Mouse (Mus musculus) gastrocnemius, postnatal 4 days (tissue): ENCODE results near the gene Kat5. TPM values are rescaled to one million over a fixed set of nuclear protein-coding genes. Genes with fewer than 3 reads are reported as not detected.

Experiments
- DNase-seq, 2 experiments: peaks; one replicate each; pipeline ENCODE4 v3.0.0; 2021 to 2022; ENCODE audit warnings: low spot score in 2 of 2, mixed read lengths in 2 of 2
- total RNA-seq, 2 experiments: library from RNA; stranded (reverse); gene quantifications; 2 replicates each; pipeline ENCODE4 v1.2.3; 2021

Gene Kat5
- total RNA-seq, 2 experiments from 2014 or later = 50.1 to 54.4 TPM

DNA sequence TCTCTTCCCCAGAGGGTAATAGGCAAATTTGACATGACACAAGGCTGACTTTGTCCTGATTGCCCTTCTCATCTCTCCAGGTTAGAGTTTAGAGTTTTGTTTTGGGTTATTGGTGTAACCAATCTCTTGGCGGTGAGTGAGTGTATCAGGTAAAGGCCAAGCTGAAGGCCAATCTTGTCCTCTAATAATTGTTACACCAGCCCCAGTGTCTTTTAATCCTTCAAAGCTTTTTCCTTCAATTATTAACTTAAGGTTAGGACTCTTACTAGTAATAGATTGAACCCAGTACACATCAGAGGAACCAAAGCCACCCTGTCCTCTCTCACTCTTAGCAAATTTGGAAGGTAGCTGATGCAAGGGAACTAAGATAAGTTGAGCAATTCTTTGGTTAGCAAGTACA lies 34.7 kb downstream of the Kat5 start:
- no peak for DNase-seq

DNA sequence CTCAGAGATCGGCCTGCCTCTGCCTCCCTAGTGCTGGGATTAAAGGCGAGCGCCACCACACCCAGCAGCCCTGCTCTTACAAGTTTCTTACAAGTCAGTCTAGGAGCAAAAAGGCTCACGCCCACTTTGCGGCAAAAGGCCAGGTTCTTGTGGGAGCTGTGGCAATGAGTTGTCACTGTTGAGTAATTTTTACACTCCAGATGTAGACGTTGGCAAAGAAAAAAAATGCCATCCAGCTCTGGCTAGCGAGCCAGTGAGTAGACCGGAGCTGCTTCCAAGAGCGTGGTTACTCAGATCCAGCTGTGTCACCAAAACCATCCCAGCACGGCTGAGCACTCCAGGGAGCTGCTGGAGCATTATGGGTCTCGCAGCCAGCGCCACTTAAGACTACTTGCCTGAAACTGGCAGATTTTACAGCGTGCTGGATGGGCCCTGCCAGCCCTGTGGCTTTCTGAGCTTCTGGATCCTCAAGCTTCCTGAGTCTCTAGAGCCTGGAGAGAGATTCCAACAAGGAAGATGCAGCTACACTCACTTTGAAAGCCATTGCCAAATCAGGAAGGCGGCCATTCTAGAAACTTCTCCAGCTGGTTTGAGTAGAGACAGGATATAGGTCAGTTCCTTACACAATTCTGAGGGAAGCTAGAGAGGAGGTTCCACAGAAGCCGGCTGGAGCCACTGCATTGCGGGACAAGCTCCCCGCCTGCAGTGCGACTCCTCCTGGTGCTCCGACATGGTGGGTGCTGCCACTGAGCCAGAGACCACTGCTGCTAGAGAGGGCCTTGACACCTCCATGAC lies 37.5 kb downstream of the Kat5 start:
- no peak for DNase-seq

DNA sequence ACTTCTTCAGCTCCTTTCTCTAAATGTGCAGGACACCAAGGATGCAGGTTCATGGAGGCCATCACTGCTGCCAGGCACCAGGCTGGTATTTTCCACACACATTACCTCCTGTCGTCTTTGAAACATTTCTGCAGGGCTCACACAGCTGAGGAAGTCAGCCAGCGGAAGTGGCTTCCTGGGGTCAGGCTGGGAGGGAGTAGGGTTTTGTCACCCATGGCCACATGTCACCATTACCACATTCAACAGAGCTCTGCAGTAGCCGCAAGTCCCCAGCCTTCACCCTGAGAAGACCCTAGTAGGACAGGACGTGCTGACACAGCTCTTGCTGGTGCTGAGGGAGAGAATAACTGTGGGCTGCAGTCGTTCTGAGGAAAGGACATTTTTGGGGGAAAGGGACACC lies 38.2 kb downstream of the Kat5 start:
- no peak for DNase-seq

DNA sequence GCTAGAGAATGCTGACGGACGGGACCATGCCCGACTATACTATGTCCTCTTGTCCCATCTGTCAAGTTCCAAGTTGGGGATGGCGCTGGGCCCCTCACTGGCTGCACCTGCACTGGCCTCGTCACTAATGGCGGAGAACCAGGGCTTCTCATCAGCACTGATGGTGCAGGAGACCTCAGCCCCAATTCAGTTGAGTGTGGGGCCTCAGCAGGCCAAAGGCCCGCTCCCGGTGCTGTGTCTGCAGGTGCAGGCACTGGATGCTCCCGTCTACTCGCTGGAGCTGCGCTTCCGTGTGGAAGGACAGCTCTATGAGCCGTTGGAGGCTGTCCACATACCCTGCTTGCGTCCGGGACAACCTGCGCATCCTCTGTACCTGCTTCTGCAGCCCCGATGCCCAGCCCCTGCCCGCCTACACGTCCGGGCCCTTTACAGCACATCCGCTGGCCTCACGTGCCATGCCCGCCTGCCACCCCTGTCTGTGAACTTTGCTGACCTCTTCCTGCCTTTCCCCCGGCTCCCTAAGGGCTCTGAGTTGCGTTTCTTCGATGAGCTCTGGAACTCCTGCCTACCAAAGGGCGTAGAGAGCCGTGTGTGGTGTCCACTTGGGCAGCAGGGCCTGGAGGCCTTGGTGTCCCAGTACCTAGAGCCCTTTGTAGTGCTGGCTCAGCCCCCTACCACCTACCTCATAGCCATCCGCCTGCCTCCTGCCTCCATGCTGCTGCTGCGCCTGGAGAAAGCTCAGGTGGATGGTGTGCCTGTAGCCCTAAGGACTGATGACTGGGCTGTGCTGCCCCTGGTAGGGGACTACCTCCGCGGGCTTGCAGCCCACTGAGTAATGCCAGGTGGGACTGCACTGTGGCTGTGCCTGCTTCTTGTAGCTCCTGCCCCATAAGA lies 39.4 kb downstream of the Kat5 start:
- DNase-seq = no peak

DNA sequence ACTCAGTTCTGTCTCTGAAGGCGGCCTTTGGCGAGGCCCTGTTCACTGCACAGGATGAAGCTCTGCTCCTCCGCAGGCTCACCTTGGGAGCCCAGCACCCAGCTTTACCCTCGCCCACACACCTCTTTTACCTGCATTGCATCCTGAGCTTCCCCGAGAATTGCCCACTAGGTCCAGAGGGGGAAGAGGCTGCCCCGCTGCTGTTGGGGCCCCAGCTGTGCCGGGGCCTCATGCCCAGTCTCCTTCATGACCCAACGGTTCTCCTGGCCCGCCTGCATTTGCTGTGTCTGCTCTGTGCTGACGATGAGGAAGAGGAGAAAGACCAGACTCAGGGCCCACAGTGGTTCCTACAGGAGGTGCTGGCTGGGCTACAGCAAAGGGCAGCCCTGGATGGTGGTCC lies 40.5 kb downstream of the Kat5 start:
- DNase-seq = no peak

DNA sequence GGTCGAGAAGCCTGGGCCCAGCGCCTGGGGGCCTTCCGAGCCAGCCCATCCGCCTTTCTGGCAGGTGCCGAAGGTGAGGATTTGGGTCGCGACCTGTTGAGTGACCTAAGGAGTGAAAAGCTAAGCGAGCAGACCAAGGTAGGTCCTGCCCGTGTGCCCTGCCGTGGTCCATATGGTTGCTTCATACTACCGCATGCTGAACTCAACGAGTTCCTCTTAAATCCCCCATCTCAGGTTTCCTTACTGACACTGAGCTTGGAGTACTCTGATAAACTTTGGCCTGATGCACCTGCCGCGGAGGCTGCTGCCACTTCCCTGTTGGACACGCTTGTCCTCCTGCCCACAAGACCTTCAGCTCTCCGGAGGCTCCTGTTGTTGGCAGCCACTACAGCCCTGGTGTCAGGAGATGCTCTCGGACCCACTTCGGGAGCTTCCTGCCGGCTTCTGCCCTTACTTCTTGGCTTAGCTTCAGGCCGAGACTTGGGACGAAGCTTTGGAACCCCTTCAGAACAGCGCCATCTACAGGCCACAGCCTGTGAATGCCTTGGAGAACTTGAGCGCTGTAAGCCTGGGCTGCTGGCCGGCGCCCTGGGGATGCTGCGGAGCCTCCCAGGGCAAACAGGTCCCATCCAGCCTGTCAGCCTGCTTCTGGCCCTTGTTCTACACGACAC lies 41.4 kb downstream of the Kat5 start:
- DNase-seq = peak; percentile 65 to 85

DNA sequence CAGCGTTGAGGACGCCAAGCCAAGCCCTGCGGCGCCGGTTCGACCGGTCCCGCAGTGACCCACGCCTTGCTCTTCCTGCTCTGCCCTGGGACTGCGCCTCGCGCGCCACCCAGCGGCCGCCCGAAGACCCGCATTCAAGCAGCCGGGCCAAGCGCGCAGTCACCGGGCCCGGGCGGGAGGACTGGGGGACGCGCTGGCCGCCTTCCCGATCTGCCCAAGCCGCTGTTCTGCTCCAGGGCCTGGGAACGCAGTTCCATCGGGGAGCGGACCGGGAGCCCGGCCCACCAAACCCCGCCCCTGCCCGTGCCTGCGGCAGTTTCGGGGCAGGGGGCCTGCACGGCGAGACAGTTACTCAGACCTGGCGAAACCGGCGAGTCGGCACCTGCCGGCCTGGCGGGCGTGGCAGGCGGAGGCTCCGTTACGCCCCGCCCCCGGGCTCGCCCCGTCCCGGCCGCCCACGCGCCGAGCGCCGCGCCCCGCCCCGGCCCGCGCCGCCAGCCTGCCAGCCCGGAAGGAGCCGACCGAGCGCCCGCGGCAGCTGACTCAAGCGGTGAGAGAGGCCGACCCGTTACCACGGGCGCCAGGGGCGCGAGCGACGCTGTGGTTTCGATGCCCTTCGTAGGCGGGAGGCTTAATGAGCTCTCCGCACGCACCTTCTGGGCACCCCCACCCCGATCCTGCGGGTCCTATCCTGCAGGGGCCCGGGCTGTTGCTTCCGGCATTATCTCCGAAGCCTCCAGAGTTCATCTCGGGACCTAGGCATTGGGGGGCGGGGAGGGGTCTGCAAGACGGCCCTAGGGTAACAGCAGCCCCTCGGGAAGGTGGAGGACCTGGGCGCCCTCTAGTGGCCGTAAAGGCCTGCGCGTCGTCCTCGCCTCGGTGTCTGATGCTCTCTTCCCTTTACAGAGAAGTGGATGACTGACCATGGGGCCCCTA lies 42.2 kb downstream of the Kat5 start, which contains the start of gene Ap5b1:
Gene Ap5b1 (plus strand): TSS at position 492 of the 936 bp plus-strand sequence.
- DNase-seq = peak; percentile 85 to 88

DNA sequence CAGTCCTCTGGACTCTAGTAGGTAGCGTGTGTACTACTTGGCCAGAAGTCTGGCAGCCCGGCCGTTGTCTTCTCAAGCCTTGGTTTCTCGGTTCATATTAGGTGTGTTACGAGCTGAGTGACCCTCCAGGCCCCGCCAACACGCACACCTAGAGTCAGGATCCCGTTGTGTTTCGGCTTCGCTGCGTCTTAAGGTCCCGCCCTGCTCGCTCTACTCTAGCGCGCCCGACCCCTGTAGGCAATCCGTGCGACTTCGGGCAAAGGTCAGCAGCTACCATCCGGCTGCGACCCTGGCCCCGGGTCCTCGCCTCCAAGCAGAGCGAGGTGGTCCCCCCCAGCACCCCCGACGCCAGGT lies 42.9 kb downstream of the Kat5 start:
- DNase-seq = no peak

DNA sequence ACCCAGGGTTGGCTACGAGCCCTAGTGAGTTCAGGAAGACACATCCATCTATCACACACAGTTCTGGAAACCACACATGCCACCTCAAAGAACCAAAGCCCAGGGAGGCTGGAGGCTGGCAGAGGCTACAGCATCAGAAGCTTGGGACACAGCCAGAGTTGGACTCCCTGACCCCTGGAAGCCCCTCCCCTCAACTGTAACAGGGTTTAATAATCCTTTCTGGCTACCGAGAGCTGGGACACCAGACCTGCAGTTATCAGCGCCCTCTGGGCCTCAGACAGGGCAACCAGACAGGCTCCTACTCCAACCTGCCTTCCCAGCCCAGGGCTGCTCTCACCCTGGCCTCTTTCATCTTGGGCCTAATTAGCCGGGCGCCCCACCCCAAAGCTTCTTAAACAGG lies 43.7 kb downstream of the Kat5 start:
- DNase-seq = no peak

DNA sequence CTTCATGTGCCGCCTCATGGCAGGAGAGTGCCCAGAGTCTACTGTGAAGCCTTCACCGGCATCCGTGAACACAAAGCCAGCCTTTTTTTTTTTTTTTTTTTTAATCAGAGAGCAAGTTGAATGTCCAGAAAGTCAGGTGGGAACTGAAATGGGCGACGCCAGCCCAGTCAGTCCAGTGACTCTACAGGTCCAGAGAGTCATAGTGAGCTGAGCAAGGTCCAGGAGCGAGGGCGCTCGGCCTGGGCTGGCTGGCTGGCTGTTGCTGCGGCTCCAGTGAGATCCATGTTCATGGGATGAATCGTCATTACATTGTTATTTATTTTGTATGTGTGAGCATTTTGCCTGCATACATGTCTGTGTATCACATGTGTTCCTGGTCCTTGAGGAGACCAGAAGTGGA lies 47.3 kb downstream of the Kat5 start:
- no peak for DNase-seq

DNA sequence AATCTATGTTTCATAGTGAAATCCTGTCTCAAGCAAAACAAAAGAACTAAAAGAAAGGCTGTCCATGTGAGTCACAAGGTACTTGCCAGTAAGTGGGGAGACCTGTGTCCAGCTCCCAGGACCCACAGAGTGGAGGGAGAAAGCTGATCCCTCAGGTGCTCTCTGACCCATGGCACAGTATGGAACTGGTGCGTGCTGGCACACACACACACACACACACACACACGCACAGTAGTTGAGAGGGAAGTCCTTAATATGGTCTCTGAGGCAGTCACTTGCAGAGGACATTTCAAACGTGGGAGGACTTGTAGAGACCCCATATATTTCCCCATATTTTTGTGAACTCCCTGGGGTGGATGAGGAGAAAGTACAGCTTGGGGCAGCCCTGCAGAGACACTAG lies 48.2 kb downstream of the Kat5 start:
- DNase-seq = no peak

DNA sequence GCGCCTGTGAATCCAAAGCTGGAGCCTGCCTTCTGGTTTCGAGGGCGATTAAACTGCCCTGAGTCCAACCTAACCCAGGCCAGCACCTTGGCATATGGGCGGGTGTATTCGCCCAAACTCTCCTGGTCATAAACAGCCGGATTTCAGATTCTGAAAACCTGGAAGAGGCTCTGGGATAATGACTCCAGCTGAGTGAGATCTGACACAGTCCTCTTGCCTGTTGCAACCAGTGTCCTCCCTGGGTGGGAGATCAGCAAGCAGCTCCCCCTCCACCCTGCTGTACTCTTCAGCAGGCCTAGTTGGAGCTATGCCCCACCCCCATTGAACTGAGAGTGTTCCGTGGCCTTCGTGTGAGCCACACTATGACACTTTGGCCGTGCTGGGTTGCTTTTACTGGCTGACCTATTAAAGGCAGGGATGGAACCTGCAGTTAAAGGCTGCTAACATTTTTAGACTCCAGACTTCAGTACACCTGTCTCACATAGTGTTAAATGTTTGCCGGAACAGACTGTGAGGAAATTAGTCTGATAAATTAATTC lies 48.7 kb downstream of the Kat5 start:
- no peak for DNase-seq

DNA sequence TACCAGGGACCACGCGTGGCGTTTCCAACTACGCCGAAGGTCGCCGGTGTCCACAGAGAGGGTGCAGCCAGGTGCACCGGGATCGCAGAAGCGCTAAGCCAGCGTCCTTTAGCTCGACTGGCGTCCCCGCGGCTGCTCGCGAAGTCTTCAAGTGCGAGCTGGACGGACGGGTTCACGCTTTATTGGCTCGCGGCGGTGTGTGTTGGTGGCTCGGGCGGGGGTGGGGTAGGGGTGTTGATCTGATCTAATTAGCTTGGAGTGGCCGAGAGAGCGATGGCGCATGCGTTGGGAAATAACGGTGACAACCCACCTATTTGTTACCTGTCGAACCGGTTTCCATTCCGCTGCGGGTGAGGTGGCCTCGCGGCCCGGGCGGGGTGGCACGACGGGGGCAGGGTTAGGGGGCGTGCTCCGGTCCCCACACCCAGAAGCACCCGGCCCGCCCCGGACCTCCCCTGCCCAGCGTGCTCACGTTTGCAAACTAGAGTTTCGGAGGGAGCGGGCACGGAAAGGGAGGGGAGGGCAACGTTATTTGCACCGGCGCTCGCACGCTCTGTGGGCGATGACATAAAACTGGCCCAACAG lies 49.5 kb downstream of the Kat5 start, which contains the start of gene Ovol1:
Gene Ovol1 (minus strand): TSS at position 190 of the 585 bp plus-strand sequence.
- DNase-seq = no peak

DNA sequence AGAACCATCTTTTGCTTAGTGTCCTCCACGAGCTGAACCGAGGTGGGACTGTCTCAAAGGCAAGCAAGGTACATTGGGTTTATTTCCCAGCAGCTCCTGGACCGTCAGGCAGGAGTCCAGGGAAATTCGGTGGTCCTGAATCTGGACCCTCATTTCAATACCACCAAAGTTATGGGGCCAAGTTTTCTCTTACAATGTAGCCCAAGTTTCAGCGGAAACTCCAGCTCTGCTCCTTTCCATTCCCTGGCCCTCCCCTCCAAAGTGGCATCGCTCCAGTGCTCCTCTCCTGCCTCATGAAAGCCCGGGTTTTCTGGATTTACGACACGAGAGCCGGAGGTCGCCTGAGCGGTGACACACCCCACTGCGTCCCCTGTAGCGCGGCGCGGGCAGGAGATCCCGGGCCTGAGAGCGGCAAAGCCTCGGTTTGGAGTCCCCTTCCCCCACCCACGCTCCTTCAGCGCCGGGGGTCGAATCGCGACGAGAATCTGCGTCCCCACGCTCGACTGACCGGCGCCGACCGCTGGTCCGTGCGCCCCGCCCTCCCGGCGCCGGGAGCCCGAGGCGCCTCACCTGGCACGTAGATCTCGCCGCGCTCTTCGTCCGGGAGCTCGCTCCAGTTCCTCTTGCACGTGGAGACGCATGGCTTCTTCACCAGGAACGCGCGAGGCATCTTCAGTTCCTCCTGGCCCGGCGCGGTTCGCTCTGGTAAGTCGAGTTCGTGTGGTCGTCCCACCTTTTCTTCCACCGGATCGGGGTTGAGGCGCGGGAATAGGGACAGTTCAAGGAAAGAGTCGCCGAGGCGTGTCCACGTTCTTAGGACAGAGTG lies 50.2 kb downstream of the Kat5 start:
- DNase-seq = no peak

DNA sequence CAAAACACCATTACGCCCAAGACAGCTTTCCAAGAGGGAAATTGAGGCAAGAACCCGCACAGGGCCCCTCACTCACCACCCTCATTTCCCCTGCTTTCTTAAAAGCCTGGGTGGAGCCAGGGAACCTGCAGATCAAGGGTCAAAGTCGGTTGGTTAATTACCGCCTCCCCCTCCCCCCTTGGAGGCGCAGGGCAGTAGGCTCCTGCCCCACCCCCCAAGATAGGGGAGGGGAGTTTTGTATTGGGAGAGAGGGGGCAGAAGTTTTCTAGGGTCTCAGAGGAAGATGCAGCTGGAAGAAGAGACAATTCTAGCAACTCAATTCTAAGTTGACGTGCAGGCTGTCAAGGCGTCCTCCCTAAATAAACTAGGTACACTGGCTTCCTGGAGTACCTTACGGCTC lies 50.8 kb downstream of the Kat5 start:
- no peak for DNase-seq

DNA sequence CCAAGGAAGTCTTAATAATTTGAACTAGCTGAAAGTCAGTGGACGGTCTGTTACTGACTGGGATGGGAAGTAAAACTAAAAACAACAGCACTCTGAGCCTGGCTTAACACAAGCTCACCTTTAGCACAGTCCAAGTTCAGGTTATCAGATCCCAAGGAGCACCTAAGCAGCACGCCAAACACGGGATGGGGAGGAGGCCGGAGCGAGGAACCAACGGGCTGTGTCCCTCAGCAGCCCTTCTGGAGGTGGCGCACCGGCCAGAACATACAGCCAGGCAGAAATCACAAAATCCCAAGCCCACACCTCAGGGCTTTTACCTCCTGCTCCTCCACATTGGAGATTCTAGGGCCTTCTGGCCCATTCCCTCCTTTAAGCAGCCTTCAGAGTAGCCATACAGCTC lies 51.3 kb downstream of the Kat5 start:
- no peak for DNase-seq

DNA sequence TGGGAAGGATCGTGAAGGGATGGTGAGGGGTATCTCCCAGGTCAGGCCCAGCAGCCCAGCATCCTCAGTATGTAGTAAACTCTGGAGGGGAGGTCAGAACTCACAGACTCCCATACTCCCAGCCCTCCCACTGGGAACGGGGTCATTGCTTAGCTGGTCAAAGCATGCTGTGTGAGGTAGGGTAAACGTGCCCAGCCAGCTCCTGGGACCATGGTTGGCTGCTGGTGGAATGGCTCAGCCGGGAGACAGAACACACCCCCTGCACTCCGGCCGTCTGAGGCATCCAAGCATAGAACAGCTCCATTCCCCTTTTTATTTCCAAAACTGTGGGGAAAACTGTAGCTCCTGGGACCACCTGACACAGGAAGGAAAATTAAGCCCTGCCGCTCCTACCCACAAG lies 51.9 kb downstream of the Kat5 start:
- DNase-seq = no peak

DNA sequence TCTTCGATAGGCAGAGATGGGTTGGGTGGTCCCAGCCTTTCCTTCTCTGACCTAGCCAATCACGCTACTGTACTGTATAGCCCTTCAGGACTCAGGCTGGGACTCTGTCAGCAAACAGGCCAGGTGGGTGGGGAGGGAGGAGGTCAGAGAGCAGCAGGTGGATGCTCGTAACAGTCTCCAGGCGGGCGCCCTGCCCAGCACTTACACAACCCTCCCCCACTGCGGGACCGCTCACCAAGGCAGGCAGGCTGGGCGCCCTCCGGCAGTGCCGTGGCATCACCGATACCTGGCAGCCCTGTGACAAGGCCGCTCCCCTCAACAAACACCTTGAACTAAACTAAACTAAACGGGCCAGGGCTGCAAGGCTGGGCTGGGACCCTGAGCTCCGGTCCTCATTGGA lies 55.8 kb downstream of the Kat5 start:
- DNase-seq = no peak

DNA sequence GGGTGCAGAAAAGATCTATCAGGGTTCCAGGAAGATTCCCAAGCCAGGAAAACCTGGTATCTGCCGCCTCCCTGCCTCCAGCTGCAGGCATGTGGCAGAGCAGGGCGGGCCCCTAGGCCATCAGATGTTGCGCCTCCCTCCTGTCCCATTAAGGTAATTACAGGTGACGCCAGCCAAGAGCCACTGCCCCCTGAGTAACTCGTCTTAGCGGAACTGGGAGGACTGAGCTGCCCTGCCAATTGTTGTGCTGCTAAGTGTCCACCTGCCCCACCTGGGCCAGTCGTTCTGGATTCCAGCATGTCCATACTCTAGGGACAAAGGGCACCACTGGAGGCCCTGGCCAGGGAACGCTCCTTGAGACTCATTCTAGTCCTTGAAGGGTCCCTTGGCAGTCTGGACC lies 56.2 kb downstream of the Kat5 start:
- no peak for DNase-seq
